Mouse (Mus musculus): Measurements from ENCODE around the gene Dbr1. TPM values are rescaled to one million over a fixed set of nuclear protein-coding genes. Genes with fewer than 3 reads are reported as not detected.

Gene Dbr1
- polyA plus RNA-seq, 1 experiment from 2014 or later: 38.2 TPM

GRCm38 (mm10) chr9:99619688-99620087 is 44.1 kb downstream of the Dbr1 start:
- no peak for DNase-seq (ENCODE audit: low spot score)

GRCm38 (mm10) chr9:99620196-99620595 is 44.6 kb downstream of the Dbr1 start:
- DNase-seq (ENCODE audit: low spot score): no peak

DNA sequence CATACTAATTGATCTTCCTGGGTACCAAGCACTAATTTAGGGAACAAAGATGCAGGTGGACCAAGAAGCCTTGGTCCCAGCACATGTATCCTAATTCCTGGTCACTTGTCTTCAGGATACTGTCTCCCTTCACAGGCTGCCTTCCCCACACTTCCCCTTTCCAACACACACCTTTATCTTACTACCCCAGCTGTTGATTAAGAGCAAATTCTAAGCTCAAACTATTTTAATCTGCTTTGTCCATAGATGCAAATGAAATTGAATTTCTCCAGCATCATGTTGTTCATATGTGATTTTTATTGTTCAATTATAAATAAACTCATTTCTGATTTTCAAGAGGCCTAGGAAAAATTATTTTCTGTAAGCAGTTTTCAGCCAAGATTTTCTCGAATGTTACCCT is 46.4 kb downstream of the Dbr1 start:
- DNase-seq (ENCODE audit: low spot score): no peak

GRCm38 (mm10) chr9:99622966-99623365 is 47.4 kb downstream of the Dbr1 start:
- no peak for DNase-seq (ENCODE audit: low spot score)

GRCm38 (mm10) chr9:99624117-99624516 is 48.5 kb downstream of the Dbr1 start:
- DNase-seq (ENCODE audit: low spot score): no peak

- no peak for DNase-seq (ENCODE audit: low spot score)
These were observed 53.0 kb downstream of the Dbr1 start for GRCm38 (mm10) chr9:99628581-99628980.

GRCm38 (mm10) chr9:99629281-99630011 is 53.8 kb downstream of the Dbr1 start, which contains the start of gene Dzip1l:
Gene Dzip1l (plus strand): TSS chr9:99629496.
- no peak for DNase-seq (ENCODE audit: low spot score)

DNA sequence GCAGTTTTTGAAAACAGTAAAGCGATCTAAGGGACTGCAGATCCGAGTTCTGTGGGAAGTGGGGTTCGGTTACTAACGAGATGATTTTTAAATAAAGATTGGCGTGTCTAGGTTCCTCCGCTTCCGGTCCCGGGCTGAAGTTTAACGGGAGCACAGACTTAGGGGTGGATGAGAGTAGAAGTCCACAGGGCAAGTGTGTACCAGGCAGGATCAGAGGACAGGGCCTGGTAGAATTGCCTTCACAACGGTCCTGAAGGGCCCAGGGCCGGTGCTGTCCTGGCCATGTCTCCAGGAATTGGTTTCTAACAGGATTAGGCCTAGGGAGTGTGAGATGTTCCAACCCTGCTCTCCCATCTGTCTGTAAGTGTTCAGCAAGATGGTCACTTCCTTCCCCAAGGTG is 54.5 kb downstream of the Dbr1 start:
- no peak for DNase-seq (ENCODE audit: low spot score)

- no peak for DNase-seq (ENCODE audit: low spot score)
These were observed 55.0 kb downstream of the Dbr1 start for GRCm38 (mm10) chr9:99630528-99631125.

- DNase-seq (ENCODE audit: low spot score): no peak
These were observed 56.2 kb downstream of the Dbr1 start for GRCm38 (mm10) chr9:99631781-99632180.

- DNase-seq (ENCODE audit: low spot score): no peak
These were observed 56.7 kb downstream of the Dbr1 start for GRCm38 (mm10) chr9:99632264-99632663.

Other genes starting within 250 kb of the Dbr1 start
- gene Esyt3, start 217.2 kb upstream of the Dbr1 start, polyA plus RNA-seq (2015; fragmentation: Nextera tagmentation; extraction: Ambion mirVana): 0.05 and 0.17 TPM in 2 replicates
- 11.9 and 14.7 TPM in 2 replicates for gene Mras, start 138.4 kb upstream of the Dbr1 start, polyA plus RNA-seq (2015; fragmentation: Nextera tagmentation; extraction: Ambion mirVana)
- 0.31 and 0.73 TPM in 2 replicates for gene Nme9, start 124.3 kb upstream of the Dbr1 start, polyA plus RNA-seq (2015; fragmentation: Nextera tagmentation; extraction: Ambion mirVana)
- 17.0 and 19.5 TPM in 2 replicates for gene Armc8, start 6.9 kb upstream of the Dbr1 start, polyA plus RNA-seq (2015; fragmentation: Nextera tagmentation; extraction: Ambion mirVana)
- 0.09 TPM in 1 of 2 replicates, not detected in the other for gene A4gnt, start 36.7 kb downstream of the Dbr1 start, polyA plus RNA-seq (2015; fragmentation: Nextera tagmentation; extraction: Ambion mirVana)
- 2.2 and 2.3 TPM in 2 replicates for gene Dzip1l, start 53.7 kb downstream of the Dbr1 start, polyA plus RNA-seq (2015; fragmentation: Nextera tagmentation; extraction: Ambion mirVana)
- 0.03 TPM in 1 of 2 replicates, not detected in the other for gene Cldn18, start 141.5 kb downstream of the Dbr1 start, polyA plus RNA-seq (2015; fragmentation: Nextera tagmentation; extraction: Ambion mirVana)